Mouse (Mus musculus): ENCODE results near the gene Cep131. TPM values are rescaled to one million over a fixed set of nuclear protein-coding genes. Genes with fewer than 3 reads are reported as not detected.

Gene Cep131
- polyA plus RNA-seq, 1 experiment from 2014 or later = 35.6 TPM

DNA sequence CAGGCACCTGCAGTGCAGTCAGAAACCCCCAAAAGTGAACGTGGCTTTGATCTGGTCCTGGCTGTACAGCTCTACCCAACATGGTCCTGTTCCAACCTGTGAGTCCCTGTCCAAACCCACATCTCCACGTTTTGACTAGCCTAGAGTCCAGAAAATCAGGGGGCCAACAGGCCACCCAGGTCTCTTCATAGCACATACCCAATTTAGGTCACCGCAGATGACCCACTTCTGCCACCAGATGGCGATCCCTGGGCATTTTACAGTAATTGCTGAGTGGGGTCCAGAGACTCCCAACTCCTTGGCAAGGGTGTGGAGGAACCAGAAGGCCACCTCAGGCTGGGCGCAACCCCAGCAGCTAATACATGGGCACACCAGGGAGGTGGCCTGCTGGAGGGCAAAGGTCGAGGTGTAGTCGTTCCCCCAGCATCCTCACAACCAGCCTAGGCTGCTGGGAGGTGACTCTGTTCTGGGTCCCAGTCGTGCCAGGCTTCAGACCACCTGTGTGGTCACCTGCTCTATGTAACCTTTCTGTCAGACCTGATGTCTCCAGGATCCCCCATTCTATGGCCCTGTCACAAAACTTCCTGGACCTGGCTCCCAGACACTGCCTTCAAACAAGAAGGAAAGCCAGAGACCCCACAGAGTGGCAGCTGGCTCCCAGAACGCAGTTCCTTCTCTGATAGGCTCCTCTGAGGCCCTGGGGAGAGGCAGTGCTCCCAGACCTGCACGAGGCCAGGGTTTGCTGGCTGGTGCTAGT is 56.3 kb downstream of the Cep131 start:
- Histone ChIP-seq H3K27ac (no peak overlapping the region), H3K9ac (no peak overlapping the region), H3K4me2 (no peak overlapping the region), H3K4me3 (no peak overlapping the region), H3K27me3 (replicated peaks) (no peaks in the 10 kb centered on the region), H3K9me3 (no peaks in the 10 kb centered on the region), H3K4me1 (0 out of 2 replicates have a peak, but pooled peaks cover 5% of the 10 kb centered on the region), H3K36me3 (replicated peaks) (no peaks in the 10 kb centered on the region)
- peak; percentile 57 for ATAC-seq (replicated peaks)
- 35% methylated on average over 10 of the region's 10 CpGs for WGBS

DNA sequence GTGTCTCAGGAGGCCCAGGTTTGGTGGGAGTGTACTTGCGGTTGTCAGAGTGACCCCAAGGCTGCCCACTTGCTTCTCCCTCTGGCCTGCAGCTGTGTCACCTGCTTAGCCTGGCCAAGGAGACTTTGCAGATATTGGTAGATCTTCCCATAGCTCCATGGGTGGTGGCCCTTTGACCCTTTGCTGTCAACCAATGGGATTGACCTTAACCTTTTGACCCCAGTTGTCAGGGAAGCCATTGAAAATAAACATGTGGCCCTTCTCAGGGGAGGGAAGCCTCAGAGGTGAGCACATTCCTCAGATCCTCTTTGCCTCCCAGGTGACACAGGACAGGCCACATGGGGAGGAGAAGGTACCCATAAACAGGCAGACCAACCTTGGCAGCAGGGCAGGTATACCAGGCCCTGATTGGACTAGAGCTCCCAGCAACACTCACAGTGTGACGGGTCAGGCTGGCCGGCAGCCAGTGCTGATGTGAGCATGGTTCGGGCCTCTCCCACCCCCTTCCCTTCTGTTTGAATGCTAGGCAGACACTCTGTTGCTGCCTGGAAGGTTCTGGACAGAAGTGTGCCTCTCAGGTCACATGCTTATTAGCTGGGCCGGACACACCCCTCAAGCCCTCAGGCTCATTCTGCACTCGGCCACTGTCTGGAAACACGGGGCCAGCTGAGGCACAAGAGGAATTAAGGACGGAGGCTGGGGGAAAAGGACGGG is 57.0 kb downstream of the Cep131 start:
- no peaks in the 10 kb centered on the region for H3K9me3 ChIP-seq
- 0 out of 2 replicates have a peak, but pooled peaks cover 5% of the 10 kb centered on the region for H3K4me1 ChIP-seq
- H3K4me2 ChIP-seq = no peak overlapping the region
- H3K27ac ChIP-seq = no peak overlapping the region
- H3K9ac ChIP-seq = no peak overlapping the region
- no peaks in the 10 kb centered on the region for H3K36me3 ChIP-seq (replicated peaks)
- ATAC-seq (replicated peaks) = 0 out of 2 replicates have a peak, but pooled peaks have one; percentile 25
- no peaks in the 10 kb centered on the region for H3K27me3 ChIP-seq (replicated peaks)
- H3K4me3 ChIP-seq = no peak overlapping the region
- 46% methylated on average over 9 of the region's 9 CpGs for WGBS

DNA sequence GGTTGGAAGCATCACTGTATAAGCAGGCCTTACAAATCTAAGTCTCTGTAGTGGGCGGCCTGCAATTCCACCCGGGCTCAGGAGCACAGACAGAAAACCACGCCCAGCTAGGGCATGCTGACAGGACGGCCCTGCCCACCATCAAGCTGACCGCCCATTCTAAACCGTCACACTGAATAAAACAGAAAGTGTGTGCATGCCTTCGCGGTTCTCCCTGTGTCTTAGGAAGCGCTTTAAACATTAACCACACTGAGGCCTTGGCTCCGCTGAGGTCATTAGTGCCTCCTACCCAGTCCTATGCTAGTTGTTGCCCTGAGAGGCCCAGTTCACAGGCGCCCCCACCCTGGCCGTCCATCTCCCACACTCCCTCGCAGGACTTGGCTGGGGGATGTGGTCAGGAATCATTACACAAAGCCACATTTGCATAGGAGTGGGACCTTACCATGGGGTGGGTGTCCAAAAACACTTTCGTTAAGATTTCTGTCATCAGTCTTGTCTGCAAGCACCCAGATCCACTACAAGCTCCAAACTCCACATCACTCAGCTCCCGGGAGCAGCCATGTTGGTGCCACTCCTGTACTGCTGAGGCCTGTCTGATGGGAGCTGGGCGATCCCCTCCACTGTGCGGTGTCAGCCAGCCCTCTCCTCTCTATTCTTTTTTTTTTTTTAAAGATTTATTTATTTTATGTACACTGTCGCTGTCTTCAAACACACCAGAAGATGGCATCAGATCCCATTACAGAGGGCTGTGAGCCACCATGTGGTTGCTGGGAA is 58.1 kb downstream of the Cep131 start:
- Histone ChIP-seq H3K27me3 (replicated peaks) (no peaks in the 10 kb centered on the region), H3K9me3 (no peaks in the 10 kb centered on the region), H3K36me3 (replicated peaks) (no peaks in the 10 kb centered on the region), H3K4me1 (peaks cover 11% of the 10 kb centered on the region), H3K27ac (no peak overlapping the region), H3K4me2 (no peak overlapping the region), H3K4me3 (no peak overlapping the region), H3K9ac (no peak overlapping the region)
- 72% methylated on average over 18 of the region's 18 CpGs for WGBS
- no peak for ATAC-seq (replicated peaks)

DNA sequence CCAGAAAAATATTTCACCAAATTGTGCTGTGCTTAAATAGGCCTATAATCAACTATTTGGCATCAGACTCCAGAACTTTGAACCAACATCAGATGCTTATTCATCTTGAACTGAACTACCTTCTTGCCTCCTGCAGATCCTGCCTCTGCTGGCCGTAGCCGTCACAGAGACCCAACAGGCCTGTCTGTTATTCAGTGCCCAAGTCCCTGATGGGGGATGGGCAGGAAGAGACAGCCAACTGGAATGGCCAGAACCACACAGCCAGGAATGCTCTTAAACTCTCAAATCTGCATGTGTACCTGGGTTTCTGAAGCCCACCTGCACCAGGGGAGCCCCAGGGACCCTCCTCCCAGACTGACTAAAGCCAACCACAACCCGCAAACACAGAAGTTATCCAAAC is 59.7 kb downstream of the Cep131 start:
- H3K27me3 ChIP-seq (replicated peaks) = no peaks in the 10 kb centered on the region
- WGBS = 73% methylated on average over 3 of the region's 3 CpGs
- no peak for ATAC-seq (replicated peaks)
- H3K4me1 ChIP-seq = peaks cover 26% of the 10 kb centered on the region
- no peak overlapping the region for H3K27ac ChIP-seq
- H3K36me3 ChIP-seq (replicated peaks) = no peaks in the 10 kb centered on the region
- no peaks in the 10 kb centered on the region for H3K9me3 ChIP-seq
- H3K9ac ChIP-seq = no peak overlapping the region
- no peak overlapping the region for H3K4me3 ChIP-seq
- H3K4me2 ChIP-seq = no peak overlapping the region

DNA sequence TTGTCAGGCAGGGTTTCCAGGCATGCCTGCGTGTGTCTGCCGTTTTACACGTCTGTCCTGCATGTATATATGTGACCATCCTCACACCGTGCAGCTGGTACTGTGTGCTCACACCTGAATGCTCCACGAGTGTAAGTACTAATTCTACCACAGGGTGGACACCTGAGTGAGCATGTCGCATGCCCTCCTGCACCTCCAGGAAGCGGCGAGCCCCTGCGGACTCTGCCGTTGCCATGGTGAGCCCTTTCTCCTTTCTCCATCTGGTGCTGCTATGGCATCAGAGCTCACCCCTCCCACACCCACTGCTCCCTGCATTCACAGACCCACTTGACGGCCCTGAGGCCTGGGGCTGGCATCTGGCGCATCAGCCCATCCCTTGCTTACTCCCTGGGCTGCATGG is 63.8 kb downstream of the Cep131 start:
- 29% methylated on average over 12 of the region's 12 CpGs for WGBS
- Histone ChIP-seq H3K9ac (0 out of 2 replicates have a peak overlapping the region, but pooled peaks have one; percentile 14), H3K4me2 (peak overlapping the region; percentile 14), H3K9me3 (no peaks in the 10 kb centered on the region), H3K4me3 (no peak overlapping the region), H3K27me3 (replicated peaks) (no peaks in the 10 kb centered on the region), H3K4me1 (peaks cover 28% of the 10 kb centered on the region), H3K36me3 (replicated peaks) (no peaks in the 10 kb centered on the region), H3K27ac (peak overlapping the region; percentile 80)
- ATAC-seq (replicated peaks) = peak; percentile 70

DNA sequence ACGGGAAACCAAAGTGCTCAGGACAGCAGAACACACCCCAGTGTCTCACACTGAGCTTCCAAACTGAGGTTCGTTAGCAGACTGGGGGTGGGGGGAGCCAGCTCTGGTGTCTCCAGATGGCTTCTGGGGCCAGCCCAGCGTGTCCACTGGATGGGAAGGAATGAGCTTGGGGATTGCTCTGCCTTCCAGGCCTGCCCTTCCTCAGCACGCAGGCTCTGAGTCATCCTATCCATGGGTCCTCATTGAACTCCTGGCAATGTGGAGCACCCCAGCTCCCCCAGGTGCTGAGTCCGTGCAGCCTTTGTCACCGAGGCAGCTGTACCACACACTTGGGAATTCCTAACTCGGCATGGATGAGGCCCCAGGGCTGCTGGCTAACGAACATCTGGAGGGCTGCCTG is 64.4 kb downstream of the Cep131 start:
- Histone ChIP-seq H3K36me3 (replicated peaks) (no peaks in the 10 kb centered on the region), H3K9ac (no peak overlapping the region), H3K27ac (peak overlapping the region; percentile 80; the same call in 1 of the 2 replicates), H3K9me3 (no peaks in the 10 kb centered on the region), H3K4me3 (no peak overlapping the region), H3K27me3 (replicated peaks) (no peaks in the 10 kb centered on the region), H3K4me1 (peaks cover 28% of the 10 kb centered on the region), H3K4me2 (no peak overlapping the region)
- no peak for ATAC-seq (replicated peaks)
- WGBS = 47% methylated on average over 8 of the region's 8 CpGs

DNA sequence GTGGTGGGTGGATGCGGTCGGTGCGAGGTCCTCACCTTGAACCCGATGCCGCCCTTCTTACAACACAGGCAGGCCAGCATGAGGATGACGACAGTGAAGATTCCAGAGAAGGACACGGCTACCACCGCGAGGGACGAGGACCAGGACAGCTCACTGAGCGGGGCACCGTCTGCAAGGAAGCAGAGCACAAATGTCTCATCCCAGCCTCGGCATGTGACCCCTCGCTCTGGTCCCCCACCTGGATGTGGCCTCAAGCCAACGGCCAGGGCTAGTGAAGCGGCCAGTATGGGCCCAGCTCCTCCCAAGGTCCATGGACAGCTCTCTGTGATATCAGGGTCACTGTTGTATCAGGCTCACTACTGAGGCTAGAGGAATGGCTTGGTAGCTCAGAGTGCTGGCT is 65.3 kb downstream of the Cep131 start:
- H3K27ac ChIP-seq = no peak overlapping the region
- H3K4me1 ChIP-seq = peaks cover 28% of the 10 kb centered on the region
- H3K9ac ChIP-seq = no peak overlapping the region
- WGBS = 90% methylated on average over 16 of the region's 16 CpGs
- no peaks in the 10 kb centered on the region for H3K9me3 ChIP-seq
- ATAC-seq (replicated peaks) = no peak
- H3K4me3 ChIP-seq = no peak overlapping the region
- no peak overlapping the region for H3K4me2 ChIP-seq
- no peaks in the 10 kb centered on the region for H3K27me3 ChIP-seq (replicated peaks)
- no peaks in the 10 kb centered on the region for H3K36me3 ChIP-seq (replicated peaks)

DNA sequence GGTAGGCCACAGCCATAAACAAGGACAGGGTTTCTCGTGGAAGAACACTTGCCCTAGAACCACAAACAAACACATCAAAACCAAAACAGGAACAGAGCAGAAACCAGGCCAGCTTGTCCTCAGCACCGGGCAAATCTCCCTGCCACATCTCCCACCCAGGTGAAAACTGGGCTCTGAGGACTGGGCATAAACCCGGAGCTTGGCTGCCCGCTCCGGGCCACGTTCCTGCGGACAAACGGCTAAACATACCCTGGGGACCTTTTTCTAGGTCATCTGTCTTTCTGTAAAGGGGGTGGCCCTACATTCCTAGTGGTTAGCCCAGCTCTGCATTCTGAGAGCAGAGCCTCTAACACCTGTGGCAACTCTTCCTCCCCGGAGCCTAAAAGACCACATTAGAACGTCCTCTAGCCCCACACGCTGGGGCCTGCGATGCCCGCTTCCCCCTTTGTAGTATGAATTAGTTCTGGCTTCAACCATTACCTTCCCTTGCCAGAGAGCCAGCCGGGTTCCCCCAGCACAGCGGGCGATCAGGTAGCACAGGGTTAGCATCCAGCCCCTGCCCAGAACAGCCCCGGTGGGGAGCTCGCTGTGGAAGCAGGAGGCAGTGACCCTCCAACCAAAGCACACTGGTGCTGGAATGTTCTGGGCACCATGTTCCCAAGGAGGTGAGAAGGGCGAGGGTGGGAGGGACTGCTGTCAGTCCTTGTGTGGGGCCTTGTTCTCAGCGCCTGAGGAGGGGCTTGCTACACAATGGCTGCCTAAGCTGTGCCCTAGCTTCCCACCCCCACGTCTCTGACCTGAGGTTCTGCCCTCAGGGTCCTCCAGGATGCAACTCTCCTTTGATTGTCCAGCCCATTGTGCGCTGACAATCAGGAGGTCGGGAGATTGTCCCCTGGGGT is 66.8 kb downstream of the Cep131 start:
- H3K4me3 ChIP-seq = no peak overlapping the region
- no peak for ATAC-seq (replicated peaks)
- no peaks in the 10 kb centered on the region; the same call in 1 of the 2 replicates for H3K27me3 ChIP-seq (replicated peaks)
- no peaks in the 10 kb centered on the region for H3K9me3 ChIP-seq
- no peak overlapping the region for H3K27ac ChIP-seq
- WGBS = 43% methylated on average over 23 of the region's 23 CpGs
- no peak overlapping the region for H3K9ac ChIP-seq
- H3K4me1 ChIP-seq = peaks cover 28% of the 10 kb centered on the region
- no peaks in the 10 kb centered on the region for H3K36me3 ChIP-seq (replicated peaks)
- no peak overlapping the region for H3K4me2 ChIP-seq

DNA sequence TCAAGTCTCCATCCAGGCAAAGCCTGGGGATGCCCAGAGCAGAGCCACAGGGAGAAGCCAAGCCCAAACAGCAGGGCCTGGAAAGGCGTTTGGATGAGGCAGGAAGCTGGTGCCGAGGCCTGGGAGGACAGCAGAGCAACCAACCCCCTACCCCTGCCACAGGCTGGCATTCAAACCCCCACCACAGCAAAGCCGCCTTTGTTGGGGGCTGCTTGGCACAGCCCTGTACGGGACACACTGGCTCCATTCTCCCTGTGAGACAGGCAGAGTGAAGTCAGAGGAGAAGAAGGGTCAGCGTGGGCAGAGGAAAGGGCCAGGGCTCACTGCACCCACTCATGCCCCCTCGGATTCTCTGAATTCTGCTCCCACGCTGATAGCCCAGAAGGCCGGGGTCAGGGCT is 69.6 kb downstream of the Cep131 start:
- no peaks in the 10 kb centered on the region; the same call in 1 of the 2 replicates for H3K27me3 ChIP-seq (replicated peaks)
- H3K4me3 ChIP-seq = no peak overlapping the region
- 86% methylated on average over 8 of the region's 8 CpGs for WGBS
- H3K27ac ChIP-seq = no peak overlapping the region
- H3K9me3 ChIP-seq = no peaks in the 10 kb centered on the region
- ATAC-seq (replicated peaks) = no peak
- no peak overlapping the region for H3K9ac ChIP-seq
- peaks cover 18% of the 10 kb centered on the region for H3K4me1 ChIP-seq
- H3K4me2 ChIP-seq = no peak overlapping the region
- H3K36me3 ChIP-seq (replicated peaks) = peaks cover under 1% of the 10 kb centered on the region; the same call in 1 of the 2 replicates

DNA sequence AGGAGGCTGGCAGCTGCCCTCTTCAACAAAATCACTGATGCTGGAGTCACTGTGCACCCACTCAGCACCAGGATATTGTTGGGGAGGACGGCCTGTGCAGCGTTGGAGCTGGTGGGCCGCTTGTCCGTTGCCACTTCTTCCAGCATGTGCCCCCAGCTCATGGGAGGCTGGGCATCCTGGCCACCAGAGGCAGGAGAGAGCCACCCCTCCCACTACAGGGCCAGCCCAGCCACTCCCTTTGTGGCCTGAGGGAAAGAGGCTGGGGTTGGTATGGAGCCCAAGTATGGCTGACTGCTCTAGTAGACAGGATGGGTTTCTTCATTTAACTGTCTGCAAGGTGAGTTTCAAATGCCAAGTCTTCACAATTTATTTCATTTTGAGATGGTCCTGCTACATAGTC is 71.9 kb downstream of the Cep131 start:
- peaks cover 16% of the 10 kb centered on the region; the same call in 1 of the 2 replicates for H3K36me3 ChIP-seq (replicated peaks)
- WGBS = 93% methylated on average over 4 of the region's 4 CpGs
- peaks cover 20% of the 10 kb centered on the region for H3K4me1 ChIP-seq
- no peak overlapping the region for H3K4me2 ChIP-seq
- no peak overlapping the region for H3K27ac ChIP-seq
- no peak overlapping the region for H3K9ac ChIP-seq
- ATAC-seq (replicated peaks) = no peak
- no peaks in the 10 kb centered on the region for H3K9me3 ChIP-seq
- no peaks in the 10 kb centered on the region; the same call in 1 of the 2 replicates for H3K27me3 ChIP-seq (replicated peaks)
- no peak overlapping the region for H3K4me3 ChIP-seq

Data from midbrain, embryonic 15.5 days (tissue).